18 mouse cellular contexts compared by ENCODE assay signal in the genomic region with DNA sequence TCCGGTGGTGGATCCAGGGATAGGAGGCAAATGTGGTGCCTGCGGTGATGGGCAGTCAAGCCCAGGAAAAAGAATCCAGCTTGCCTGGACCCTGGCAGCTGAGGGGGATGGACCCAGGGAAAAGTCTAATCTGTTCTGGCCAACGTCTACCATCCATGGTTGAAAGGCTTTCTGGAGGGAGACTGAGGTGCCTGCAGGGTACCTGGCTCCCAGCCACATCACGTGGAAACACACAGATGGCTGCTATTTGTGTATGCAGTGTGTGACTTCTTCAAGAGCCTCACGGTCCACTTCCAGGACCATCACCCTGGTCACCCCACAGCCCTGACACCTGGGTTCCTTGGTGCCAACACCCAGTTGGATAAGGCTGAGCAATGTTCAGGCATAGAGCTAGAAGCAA. TPM values are rescaled to one million over a fixed set of nuclear protein-coding genes. Genes with fewer than 3 reads are reported as not detected.
DNase-seq lines count a peak whose midpoint lies in the region; ATAC-seq and TF ChIP-seq lines count a peak whose summit lies in the region.
"Had no signal": no experiment of that assay in that cellular context is flagged by ENCODE, and none has a peak within 500 bp of the region (broad histone marks: within the 10 kb centered on the region; RNA-seq: fewer than 3 reads in every experiment).

No protein-coding gene starts in this region.

- H3K36me3 ChIP-seq in hindbrain, embryonic 13.5 days: peaks cover 40% of the 10 kb centered on the region
- peaks cover 30% of the 10 kb centered on the region for H3K36me3 ChIP-seq in hindbrain, embryonic 12.5 days
- peaks cover 6% of the 10 kb centered on the region; the same call in 1 of the 2 replicates for H3K36me3 ChIP-seq in thymus, adult 2 months (ENCODE audit: control insufficient read depth, insufficient read depth, low read length)

- H3K9ac ChIP-seq in hindbrain, embryonic 13.5 days: no peak overlapping the region
- H3K9ac ChIP-seq in hindbrain, embryonic 12.5 days: no peak overlapping the region
- H3K9ac ChIP-seq: forebrain, postnatal 0 days; liver, embryonic 13.5 days had no signal

- no peak for TF ChIP-seq POLR2A in thymus, adult 2 months (IDR thresholded peaks at IDR 0.05; ENCODE audit: control insufficient read depth, extremely low read depth, insufficient read depth, low read length, poor library complexity)

- no peak overlapping the region for H3K4me2 ChIP-seq in hindbrain, embryonic 13.5 days
- no peak overlapping the region for H3K4me2 ChIP-seq in hindbrain, embryonic 12.5 days (replicated peaks)
- H3K4me2 ChIP-seq: heart, embryonic 11.5 days; liver, embryonic 13.5 days had no signal

- peaks cover 34% of the 10 kb centered on the region for H3K4me1 ChIP-seq in hindbrain, embryonic 13.5 days (replicated peaks)
- H3K4me1 ChIP-seq in hindbrain, embryonic 12.5 days: peaks cover 14% of the 10 kb centered on the region
- H3K4me1 ChIP-seq in thymus, adult 2 months (replicated peaks; ENCODE audit: control insufficient read depth, insufficient read depth, low read length): peaks cover 9% of the 10 kb centered on the region

- H3K4me3 ChIP-seq in hindbrain, embryonic 13.5 days: no peak overlapping the region
- no peak overlapping the region for H3K4me3 ChIP-seq in hindbrain, embryonic 12.5 days
- no peak overlapping the region for H3K4me3 ChIP-seq in thymus, adult 2 months (ENCODE audit: control insufficient read depth, insufficient read depth, low read length)
- H3K4me3 ChIP-seq: liver, embryonic 13.5 days had no signal

- H3K27me3 ChIP-seq in hindbrain, embryonic 13.5 days: no peaks in the 10 kb centered on the region
- H3K27me3 ChIP-seq in hindbrain, embryonic 12.5 days: no peaks in the 10 kb centered on the region
- H3K27me3 ChIP-seq in thymus, adult 2 months (ENCODE audit: control insufficient read depth, insufficient read depth, low read length): no peaks in the 10 kb centered on the region
- H3K27me3 ChIP-seq: liver, embryonic 13.5 days had no signal

- WGBS in hindbrain, embryonic 13.5 days: 82% methylated on average over 5 of the region's 5 CpGs
- WGBS in hindbrain, embryonic 12.5 days: 87% methylated on average over 5 of the region's 5 CpGs
- WGBS in thymus, adult 2 months: 95% methylated on average over 5 of the region's 5 CpGs

- DNase-seq in thymus, postnatal 4 days: peak; percentile 8
- no peak for DNase-seq in thymus, adult 2 months
- DNase-seq in cerebellum, postnatal 14 days: peak; percentile 97 to 98
- no peak for DNase-seq in neural tube, embryonic 10.5 days (ENCODE audit: extremely low spot score, low spot score)
- DNase-seq: adrenal gland, adult 2 months; embryo, embryonic 11 days; forebrain, postnatal 0 days; gastrocnemius, postnatal 14 days; heart, postnatal 36 days; kidney, adult 11 months; liver, embryonic 13.5 days; lung, postnatal 10 days; retina, postnatal 1 day; thymus, postnatal 36 days had no signal

- peak overlapping the region; percentile 5; the same call in 1 of the 2 replicates for H3K27ac ChIP-seq in hindbrain, embryonic 13.5 days
- no peak overlapping the region for H3K27ac ChIP-seq in hindbrain, embryonic 12.5 days
- no peak overlapping the region for H3K27ac ChIP-seq in thymus, adult 2 months (ENCODE audit: control insufficient read depth, insufficient read depth, low read length)
- H3K27ac ChIP-seq: liver, embryonic 13.5 days had no signal

- ATAC-seq in hindbrain, embryonic 13.5 days (ENCODE audit: low FRiP score): no peak
- no peak for ATAC-seq in hindbrain, embryonic 12.5 days (ENCODE audit: low FRiP score)
- no peak for ATAC-seq in frontal cortex, adult (ENCODE audit: low TSS enrichment)
- ATAC-seq: forebrain, postnatal 0 days had no signal

- no peaks in the 10 kb centered on the region for H3K9me3 ChIP-seq in hindbrain, embryonic 13.5 days
- H3K9me3 ChIP-seq in hindbrain, embryonic 12.5 days (replicated peaks): no peaks in the 10 kb centered on the region
- H3K9me3 ChIP-seq: liver, embryonic 13.5 days had no signal

- no peak for TF ChIP-seq CTCF in thymus, adult 2 months (IDR thresholded peaks at IDR 0.05; ENCODE audit: borderline replicate concordance, control insufficient read depth, extremely low read depth, insufficient read depth, low read length, poor library complexity)

RNA-seq across cellular contexts. Expression of a gene that starts 2.9 kb away (rescaled TPM):
- 68.9 and 70.0 TPM in 2 replicates for polyA plus RNA-seq in hindbrain, embryonic 13.5 days (2015; fragmentation: Nextera tagmentation; extraction: Ambion mirVana)
- 47.6 and 48.1 TPM in 2 replicates for polyA plus RNA-seq in hindbrain, embryonic 12.5 days (2016; fragmentation: Nextera tagmentation; extraction: Ambion mirVana)
- polyA plus RNA-seq in thymus, adult 2 months (2012; rRNA removed): 145 and 152 TPM in 2 replicates

RNA-seq across cellular contexts. Expression of a gene that starts 6.1 kb away (rescaled TPM):
- 0.49 and 0.83 TPM in 2 replicates for polyA plus RNA-seq in hindbrain, embryonic 13.5 days (2015; fragmentation: Nextera tagmentation; extraction: Ambion mirVana)
- polyA plus RNA-seq in hindbrain, embryonic 12.5 days (2016; fragmentation: Nextera tagmentation; extraction: Ambion mirVana): 0.45 and 1.0 TPM in 2 replicates
- 0.53 and 1.5 TPM in 2 replicates for polyA plus RNA-seq in thymus, adult 2 months (2012; rRNA removed)
- polyA plus RNA-seq: adrenal gland, adult 2 months had no signal

RNA-seq across cellular contexts. Expression of a gene that starts 54.9 kb away (rescaled TPM):
- polyA plus RNA-seq in hindbrain, embryonic 13.5 days (2015; fragmentation: Nextera tagmentation; extraction: Ambion mirVana): 241 and 245 TPM in 2 replicates
- 390 and 450 TPM in 2 replicates for polyA plus RNA-seq in hindbrain, embryonic 12.5 days (2016; fragmentation: Nextera tagmentation; extraction: Ambion mirVana)
- 217 and 220 TPM in 2 replicates for polyA plus RNA-seq in thymus, adult 2 months (2012; rRNA removed)

Comparison
In these comparisons a context has a peak if more than half of its experiments do, and no peak if none do; other contexts are left out.
1. DNase-seq: peak in thymus, postnatal 4 days (single experiment) and cerebellum, postnatal 14 days (2 of 2); none in thymus, adult 2 months (single experiment) and neural tube, embryonic 10.5 days (single experiment).